10 mouse cellular contexts compared by ENCODE assay signal in the genomic region with DNA sequence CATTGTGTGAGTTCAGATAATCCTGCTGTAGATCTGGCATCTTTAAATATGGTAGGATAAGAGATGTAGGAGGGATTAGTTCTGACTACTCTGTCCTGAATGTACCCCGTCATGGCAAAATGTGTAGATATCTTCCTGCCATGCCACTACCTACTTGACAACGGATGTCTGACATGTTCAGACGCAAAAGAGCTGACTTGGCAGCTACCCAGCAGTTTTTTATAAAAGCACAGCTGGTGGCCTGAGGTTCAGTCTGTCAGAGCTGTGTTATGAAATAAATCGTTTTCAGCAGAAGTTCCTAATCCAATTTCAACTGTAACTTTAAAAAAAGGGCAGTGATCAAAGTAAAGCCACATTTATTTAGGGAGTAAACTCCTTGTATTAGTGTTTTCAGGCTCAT.
DNase-seq lines count a peak whose midpoint lies in the region; ATAC-seq lines count a peak whose summit lies in the region.
"Had no signal": no experiment of that assay in that cellular context is flagged by ENCODE, and none has a peak within 500 bp of the region (broad histone marks: within the 10 kb centered on the region; RNA-seq: fewer than 3 reads in every experiment).

No protein-coding gene starts in this region.

- DNase-seq in forebrain, embryonic 11.5 days (ENCODE audit: low spot score) = no peak
- DNase-seq in 3T3-L1 (ENCODE audit: low read depth, low spot score) = peak; percentile 78
- DNase-seq in adrenal gland, postnatal 25 days = peak; percentile 36
- peak; percentile 79 for DNase-seq in lung, postnatal 10 days
- DNase-seq in thymus, postnatal 36 days = peak; percentile 19 to 51

- H3K36me3 ChIP-seq in forebrain, embryonic 13.5 days (ENCODE audit: poor library complexity, severe bottlenecking) = no peaks in the 10 kb centered on the region
- H3K36me3 ChIP-seq in forebrain, embryonic 11.5 days (ENCODE audit: control insufficient read depth, insufficient read depth, low read length) = no peaks in the 10 kb centered on the region
- H3K36me3 ChIP-seq in heart, embryonic 15.5 days = no peaks in the 10 kb centered on the region; the same call in 1 of the 2 replicates
- no peaks in the 10 kb centered on the region for H3K36me3 ChIP-seq in intestine, embryonic 15.5 days
- H3K36me3 ChIP-seq: neural tube, embryonic 13.5 days had no signal

- WGBS in forebrain, embryonic 13.5 days = 4% methylated on average over 4 of the region's 4 CpGs
- WGBS in forebrain, embryonic 11.5 days = 22% methylated on average over 4 of the region's 4 CpGs
- 6% methylated on average over 4 of the region's 4 CpGs for WGBS in heart, embryonic 15.5 days
- WGBS in intestine, embryonic 15.5 days = 21% methylated on average over 4 of the region's 4 CpGs

- no peaks in the 10 kb centered on the region for H3K9me3 ChIP-seq in forebrain, embryonic 13.5 days (replicated peaks)
- H3K9me3 ChIP-seq in forebrain, embryonic 11.5 days (ENCODE audit: control insufficient read depth, low read length) = no peaks in the 10 kb centered on the region
- H3K9me3 ChIP-seq in heart, embryonic 15.5 days (replicated peaks) = no peaks in the 10 kb centered on the region
- H3K9me3 ChIP-seq in intestine, embryonic 15.5 days = no peaks in the 10 kb centered on the region
- H3K9me3 ChIP-seq: G1E; neural tube, embryonic 13.5 days had no signal

- H3K4me2 ChIP-seq in forebrain, embryonic 13.5 days = no peak overlapping the region
- no peak overlapping the region for H3K4me2 ChIP-seq in forebrain, embryonic 11.5 days (ENCODE audit: low read depth, low read length, severe bottlenecking)
- H3K4me2 ChIP-seq in heart, embryonic 15.5 days = peak overlapping the region; percentile 13; the same call in 1 of the 2 replicates
- no peak overlapping the region for H3K4me2 ChIP-seq in intestine, embryonic 15.5 days (replicated peaks)
- H3K4me2 ChIP-seq: neural tube, embryonic 13.5 days had no signal

- ATAC-seq in forebrain, embryonic 13.5 days = 0 out of 2 replicates have a peak, but pooled peaks have one; percentile 43
- no peak for ATAC-seq in forebrain, embryonic 11.5 days (replicated peaks; ENCODE audit: low FRiP score)
- peak; percentile 53; the same call in 1 of the 2 replicates for ATAC-seq in heart, embryonic 15.5 days (replicated peaks; ENCODE audit: insufficient number of reproducible peaks, insufficient read depth, low FRiP score, low read depth)
- no peak for ATAC-seq in intestine, embryonic 15.5 days

- no peak overlapping the region for H3K27ac ChIP-seq in forebrain, embryonic 13.5 days
- no peak overlapping the region for H3K27ac ChIP-seq in forebrain, embryonic 11.5 days (ENCODE audit: low read depth, low read length)
- peak overlapping the region; percentile 26; the same call in 1 of the 2 replicates for H3K27ac ChIP-seq in heart, embryonic 15.5 days
- H3K27ac ChIP-seq in intestine, embryonic 15.5 days = no peak overlapping the region
- H3K27ac ChIP-seq: neural tube, embryonic 13.5 days had no signal

- no peaks in the 10 kb centered on the region for H3K27me3 ChIP-seq in forebrain, embryonic 13.5 days
- H3K27me3 ChIP-seq in forebrain, embryonic 11.5 days (ENCODE audit: control insufficient read depth, insufficient read depth, low read length) = no peaks in the 10 kb centered on the region
- no peaks in the 10 kb centered on the region for H3K27me3 ChIP-seq in heart, embryonic 15.5 days
- no peaks in the 10 kb centered on the region for H3K27me3 ChIP-seq in intestine, embryonic 15.5 days (replicated peaks)
- H3K27me3 ChIP-seq: neural tube, embryonic 13.5 days had no signal

- peaks cover 33% of the 10 kb centered on the region for H3K4me1 ChIP-seq in forebrain, embryonic 13.5 days
- H3K4me1 ChIP-seq in forebrain, embryonic 11.5 days (replicated peaks; ENCODE audit: control insufficient read depth, insufficient read depth, low read length) = peaks cover 10% of the 10 kb centered on the region; the same call in 1 of the 2 replicates
- peaks cover 32% of the 10 kb centered on the region for H3K4me1 ChIP-seq in heart, embryonic 15.5 days (replicated peaks)
- H3K4me1 ChIP-seq in intestine, embryonic 15.5 days (replicated peaks) = no peaks in the 10 kb centered on the region

- H3K4me3 ChIP-seq in forebrain, embryonic 13.5 days = no peak overlapping the region
- no peak overlapping the region for H3K4me3 ChIP-seq in forebrain, embryonic 11.5 days (ENCODE audit: low read depth, low read length)
- no peak overlapping the region for H3K4me3 ChIP-seq in heart, embryonic 15.5 days
- no peak overlapping the region for H3K4me3 ChIP-seq in intestine, embryonic 15.5 days (replicated peaks)
- H3K4me3 ChIP-seq: neural tube, embryonic 13.5 days had no signal

- H3K9ac ChIP-seq in forebrain, embryonic 13.5 days = no peak overlapping the region
- no peak overlapping the region for H3K9ac ChIP-seq in forebrain, embryonic 11.5 days (ENCODE audit: low read length)
- H3K9ac ChIP-seq in heart, embryonic 15.5 days = no peak overlapping the region
- no peak overlapping the region for H3K9ac ChIP-seq in intestine, embryonic 15.5 days
- H3K9ac ChIP-seq: neural tube, embryonic 13.5 days had no signal

Comparison
In these comparisons a context has a peak if more than half of its experiments do, and no peak if none do; other contexts are left out.
1. ATAC-seq: peak in forebrain, embryonic 13.5 days (single experiment) and heart, embryonic 15.5 days (single experiment); none in forebrain, embryonic 11.5 days (single experiment) and intestine, embryonic 15.5 days (single experiment).